Mouse (Mus musculus): Measurements from ENCODE around the gene Incenp.
"Not testable (repeated sequence)": the region's sequence is repeated elsewhere in the genome, so short reads cannot be mapped to it uniquely, and the experiment has no call there.

Incenp gene

DNA sequence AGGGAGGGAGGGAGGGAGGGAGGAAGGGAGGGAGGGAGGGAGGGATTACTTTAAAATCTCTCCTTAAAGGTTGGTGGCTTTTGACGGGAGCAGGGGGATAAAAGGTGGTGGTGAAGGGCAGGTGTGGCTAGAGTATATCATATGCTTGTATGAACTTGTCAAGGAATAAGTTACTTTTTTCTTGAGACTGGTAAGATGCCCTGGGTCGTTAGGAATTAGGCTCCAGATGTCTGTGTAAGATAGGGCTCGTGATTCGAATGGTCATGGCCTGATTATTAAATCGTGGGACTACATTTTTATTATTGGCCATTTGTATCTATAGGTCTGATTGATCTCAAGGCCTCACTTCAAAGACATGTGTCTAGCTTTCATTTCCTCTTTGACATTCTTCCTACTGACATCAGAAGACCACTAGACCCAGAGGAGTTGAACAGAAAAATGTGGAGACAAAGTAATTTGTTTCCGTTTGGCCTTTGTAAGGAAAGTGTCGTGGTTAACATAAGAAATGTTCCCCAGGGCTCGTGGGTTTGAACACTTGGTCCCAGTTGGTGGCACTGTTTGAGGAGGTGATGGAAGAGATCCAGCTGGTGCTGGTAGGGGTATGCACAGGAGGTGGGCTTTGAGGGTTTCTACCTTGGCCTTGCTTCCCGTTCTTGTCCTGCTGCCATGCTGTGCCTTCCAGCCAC lies 19.0 kb upstream of the Incenp start:
- DNase-seq = no peak

DNA sequence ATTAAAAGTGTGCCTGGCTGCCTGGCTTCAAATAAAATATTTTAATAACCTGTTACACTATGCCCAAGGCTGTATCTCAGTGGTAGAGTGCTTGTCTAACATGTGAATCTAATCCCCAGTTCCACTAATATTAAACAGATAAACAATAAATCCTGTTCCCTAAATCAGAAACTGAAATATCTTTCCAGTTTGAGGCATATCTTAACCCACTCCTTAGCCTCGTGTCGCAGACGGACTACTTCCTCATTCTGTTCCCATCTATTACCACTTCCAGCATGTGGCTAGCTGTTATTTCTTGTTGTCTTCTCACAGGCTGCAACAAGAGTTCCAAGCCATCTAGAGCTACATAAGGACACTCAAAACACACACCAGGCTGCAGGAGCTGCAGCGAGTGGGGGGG lies 18.4 kb upstream of the Incenp start:
- no peak for DNase-seq

DNA sequence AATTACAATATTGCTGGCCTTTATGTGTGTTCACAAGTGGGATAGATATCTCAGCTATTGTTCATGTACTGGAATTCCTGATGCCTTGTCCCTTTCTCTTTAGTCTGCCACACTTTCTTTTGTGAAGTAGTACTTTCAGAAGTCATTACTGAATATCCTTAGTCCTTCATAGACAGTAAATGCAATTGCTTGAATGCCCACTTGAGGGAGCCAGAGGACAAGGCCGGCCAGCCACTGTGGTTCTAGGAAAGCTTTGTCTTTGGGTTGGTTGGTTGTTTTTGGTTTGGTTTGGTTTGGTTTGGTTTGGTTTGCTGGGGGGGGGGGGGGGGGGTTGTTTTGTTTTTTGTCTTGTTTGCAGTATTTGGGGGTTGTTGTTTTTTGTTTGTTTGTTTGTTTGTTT lies 16.6 kb upstream of the Incenp start:
- DNase-seq = peak; percentile 61 to 73

DNA sequence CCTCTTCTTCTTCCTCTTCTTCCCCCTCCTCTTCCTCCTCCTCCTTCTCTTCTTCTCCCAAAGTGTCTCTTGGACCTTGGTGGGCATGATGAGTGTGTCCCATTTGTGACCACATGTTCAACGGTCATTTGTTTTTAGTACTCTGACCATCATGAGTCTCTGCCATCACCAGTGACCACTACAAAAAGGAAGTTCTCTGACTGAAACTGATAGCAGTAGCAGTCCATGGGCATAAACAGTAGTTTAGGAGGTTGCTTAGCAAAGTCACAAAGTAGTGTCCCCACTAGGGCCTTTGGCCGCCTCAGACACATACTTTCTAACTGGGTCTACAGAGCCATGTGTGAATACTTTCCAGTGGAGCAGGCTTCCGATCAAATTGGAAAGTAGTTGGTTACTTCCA lies 15.0 kb upstream of the Incenp start:
- no peak for DNase-seq

DNA sequence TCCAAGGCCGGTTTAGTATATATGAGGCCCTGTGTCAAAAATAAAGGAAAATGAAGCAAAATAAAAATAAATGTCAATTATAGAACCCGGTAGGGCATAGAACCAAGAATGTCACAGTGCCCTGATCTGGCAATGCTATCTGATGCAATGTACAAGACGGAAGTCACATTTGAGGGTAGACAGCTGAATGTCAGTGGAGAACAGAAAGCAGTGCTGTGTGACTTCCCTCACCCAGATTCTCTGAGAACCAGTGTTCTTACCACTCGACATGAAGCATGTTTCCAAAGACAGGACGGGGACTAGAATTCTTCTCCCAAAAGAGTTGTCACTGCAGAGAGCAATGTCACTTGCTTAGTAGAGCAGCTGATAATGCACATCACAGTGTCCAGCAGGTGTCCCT lies 14.4 kb upstream of the Incenp start:
- DNase-seq = no peak

DNA sequence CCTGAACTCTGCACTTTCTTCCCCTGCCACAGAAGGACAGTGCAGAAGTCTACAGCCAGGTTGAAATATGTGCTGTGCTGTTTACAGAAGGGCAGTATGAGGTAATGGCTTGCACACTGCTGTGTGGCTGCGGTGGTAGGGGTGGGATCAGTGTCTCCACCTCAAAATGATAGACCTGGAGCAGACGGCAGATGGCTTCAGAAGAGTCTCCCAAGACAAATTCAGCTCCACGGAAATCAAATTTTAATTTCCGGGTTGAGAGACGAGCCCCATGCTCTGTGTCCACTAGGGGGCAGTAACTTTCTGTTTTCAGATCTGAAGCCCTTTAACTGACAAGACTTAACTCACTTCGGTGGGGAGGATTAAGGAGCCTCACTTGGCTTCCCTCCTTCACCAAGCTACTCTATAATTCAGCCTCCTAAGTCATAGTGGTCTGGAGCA lies 12.0 kb upstream of the Incenp start:
- DNase-seq = peak; percentile 42 to 50

DNA sequence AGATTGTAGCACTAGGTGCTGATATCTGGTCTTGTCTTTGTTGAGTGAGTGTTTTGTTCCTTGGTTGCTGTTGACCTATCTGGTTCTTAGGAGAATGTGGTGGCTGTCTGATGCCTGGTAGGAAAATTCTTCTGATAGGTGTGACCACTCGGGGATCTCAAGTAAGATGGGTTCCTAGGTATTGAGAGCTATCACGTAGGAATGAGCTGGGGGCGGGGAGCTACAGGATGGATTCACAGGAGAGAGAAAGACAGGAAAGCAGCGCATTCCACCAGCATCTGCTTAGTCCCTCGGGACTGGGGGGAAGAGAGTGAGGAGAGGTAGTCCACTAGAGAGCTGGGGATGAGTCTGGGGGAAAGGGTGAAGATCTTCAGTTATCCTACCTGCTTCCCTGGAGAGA lies 10.0 kb upstream of the Incenp start:
- no peak for DNase-seq

DNA sequence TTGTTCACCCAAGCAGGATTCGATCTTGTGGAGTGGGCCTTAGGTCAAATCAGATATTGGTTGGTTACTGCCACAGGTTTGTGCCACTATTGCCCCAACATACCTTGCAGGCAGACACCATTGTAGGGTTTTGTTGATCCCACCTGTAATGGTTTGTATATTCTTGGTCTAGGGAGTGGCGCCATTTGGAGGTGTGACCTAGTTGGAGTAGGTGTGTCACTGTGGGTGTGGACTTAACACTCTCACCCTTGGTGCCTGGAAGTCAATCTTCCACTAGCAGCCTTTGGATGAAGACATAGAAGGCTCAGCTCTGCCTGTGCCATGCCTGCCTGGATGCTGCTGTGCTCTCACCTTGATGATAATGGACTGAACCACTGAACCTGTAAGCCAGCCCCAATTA lies 1.3 kb upstream of the Incenp start:
- DNase-seq = not testable (repeated sequence)

DNA sequence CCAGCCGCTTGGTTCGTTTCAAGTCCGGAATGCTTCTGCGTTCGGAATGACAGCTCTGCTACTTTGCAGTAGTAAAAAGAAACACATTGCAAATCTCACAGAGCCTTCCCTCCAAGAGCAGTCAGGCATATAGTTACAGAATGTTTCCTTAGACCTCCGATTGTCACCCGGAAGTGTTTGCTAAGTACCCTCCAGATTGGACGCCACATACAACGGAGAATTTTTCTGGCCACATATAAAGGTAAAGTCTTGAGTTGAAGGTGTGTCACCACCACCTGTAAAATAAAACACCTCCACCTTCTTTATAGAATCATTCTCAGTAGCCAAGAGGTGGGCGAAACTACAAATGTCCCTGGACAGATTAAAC lies 412 bp upstream of the Incenp start:
- DNase-seq = no peak

DNA sequence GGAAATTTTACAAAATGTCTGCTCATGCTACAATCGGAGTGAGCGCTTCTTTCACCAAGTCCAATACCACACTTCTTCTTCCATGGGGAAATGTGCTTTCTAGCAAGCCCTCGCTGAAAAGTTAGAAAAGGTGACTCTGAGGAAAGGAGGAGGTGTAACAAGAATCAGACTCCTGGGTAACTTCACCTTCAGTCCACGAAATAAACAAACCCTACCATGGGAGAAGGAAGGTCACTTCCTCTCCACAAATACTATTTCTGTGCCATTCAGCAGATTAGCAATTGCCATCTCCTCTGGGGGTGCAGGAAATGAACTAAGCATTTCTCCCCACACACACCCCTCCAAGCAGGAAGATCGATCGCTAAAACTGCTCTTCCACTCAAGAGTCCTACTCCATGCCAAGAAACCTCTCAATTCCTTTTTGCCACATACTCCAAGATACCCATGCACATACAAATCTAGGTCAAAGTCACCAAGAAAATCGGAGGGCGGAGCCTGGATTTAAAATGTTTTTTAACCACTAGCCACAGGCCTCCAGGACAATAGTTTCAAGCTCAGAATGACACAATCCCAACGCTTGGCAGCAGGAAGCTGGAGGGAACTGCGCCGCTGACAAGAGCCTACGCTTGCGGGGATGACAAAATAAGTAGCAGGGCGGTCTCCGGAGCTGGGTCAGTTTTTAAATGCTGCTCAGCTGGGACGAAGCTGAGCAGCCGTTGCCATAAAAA lies 848 bp downstream of the Incenp start:
- DNase-seq = no peak

DNA sequence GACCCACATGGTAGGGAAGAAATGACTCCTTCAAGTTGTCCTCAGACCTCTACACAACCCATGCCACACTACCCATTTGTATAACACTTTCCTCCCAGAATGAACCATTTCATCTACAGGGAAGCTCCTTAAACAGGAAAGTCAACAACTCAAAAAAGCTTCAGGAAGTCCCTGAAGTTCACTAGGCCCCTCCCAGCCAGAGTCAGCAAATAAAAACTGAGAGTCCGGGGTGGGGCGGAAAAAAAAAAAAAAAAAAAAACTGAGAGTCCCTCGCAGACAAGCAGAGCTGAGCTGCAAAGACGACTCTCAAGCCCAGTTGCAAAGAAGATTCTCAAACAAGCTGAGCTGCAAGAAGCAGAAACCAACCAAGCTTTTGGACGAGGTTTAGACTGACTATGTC lies 3.3 kb downstream of the Incenp start:
- DNase-seq = no peak

DNA sequence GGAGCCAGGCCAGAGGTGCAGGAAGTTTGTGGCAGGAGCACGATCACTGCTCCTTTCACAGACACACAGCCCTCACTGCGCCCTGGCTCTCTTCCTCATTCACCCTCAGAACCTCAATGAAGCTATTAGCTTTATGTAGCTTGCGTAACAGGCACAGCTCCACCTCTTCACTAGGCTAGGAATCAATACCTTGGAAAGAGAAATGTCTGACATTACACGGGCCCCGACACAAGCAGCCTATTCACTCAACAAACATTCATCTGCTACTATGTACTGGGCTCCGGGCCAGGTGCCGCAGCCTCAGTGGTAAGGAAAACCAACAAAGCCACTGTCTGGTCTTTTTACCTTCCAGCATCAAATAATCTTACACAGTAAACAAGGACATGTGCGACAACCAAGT lies 12.6 kb downstream of the Incenp start:
- no peak for DNase-seq

DNA sequence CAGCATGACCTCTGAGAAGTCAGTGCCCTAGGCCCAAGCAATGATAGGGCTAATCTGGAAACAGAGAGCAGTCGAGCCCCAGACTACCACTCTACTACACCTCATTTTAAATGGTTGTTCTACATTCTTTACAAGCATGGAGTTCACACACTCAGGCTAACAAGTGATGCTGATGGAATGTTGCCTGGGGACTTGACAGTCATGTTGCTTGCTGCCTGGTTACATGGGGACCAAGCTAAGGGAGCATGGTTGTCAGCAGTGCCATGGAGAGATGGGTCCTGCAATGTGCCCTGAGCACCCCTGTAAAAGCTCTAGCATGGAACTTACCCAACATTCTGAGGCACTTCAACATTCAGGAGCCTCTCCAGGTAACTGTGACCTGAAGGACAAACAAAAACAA lies 13.0 kb downstream of the Incenp start:
- DNase-seq = no peak

DNA sequence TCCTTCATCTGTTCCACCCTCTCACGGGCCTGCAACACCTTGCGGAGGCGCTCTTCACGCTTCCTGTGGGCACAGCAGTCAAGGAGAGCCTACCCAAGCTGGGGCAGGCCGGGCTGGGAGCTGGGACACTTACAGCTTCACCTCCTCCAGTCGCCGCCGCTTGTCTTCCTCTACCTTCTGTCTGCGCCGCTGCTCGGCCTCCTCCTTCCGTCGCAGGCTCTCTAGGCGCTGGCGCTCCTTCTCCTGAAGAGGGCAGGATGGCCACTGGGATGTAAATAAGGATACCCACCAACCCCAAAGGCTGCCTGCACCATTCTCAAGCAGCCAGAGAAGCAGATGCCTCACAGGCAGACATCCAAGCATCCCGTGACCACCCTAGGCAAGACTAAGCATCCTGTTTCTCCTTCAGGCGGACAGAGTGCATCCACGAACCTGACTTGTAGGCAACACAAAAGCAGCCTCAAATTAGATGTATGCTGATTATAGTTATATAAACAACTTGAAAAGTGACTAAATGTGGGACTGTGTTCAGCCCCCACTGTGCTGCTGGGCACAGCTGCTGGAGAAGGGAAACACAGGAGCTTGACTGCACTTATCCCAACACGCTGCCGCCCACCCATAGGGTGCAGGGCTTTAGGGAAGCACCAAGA lies 21.0 kb downstream of the Incenp start:
- no peak for DNase-seq

DNA sequence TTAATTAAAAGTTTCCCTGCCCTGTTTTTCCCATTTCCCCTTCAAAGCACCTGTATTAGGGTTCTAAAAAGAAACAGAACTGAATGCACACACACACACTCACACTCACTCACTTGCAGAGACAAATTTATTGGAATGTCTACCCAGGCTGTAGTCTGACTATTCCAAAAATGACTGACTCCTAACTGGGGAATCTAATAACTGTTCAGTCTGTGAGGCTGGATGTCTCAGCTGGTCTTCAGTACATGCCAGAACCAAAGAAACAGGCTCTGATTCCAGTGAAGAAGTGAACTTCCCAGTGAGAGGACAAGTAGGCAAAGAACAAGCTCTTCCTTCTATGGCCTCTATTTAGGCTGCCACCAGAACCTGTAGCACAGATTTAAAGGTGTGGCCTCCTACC lies 33.9 kb downstream of the Incenp start:
- DNase-seq = no peak

DNA sequence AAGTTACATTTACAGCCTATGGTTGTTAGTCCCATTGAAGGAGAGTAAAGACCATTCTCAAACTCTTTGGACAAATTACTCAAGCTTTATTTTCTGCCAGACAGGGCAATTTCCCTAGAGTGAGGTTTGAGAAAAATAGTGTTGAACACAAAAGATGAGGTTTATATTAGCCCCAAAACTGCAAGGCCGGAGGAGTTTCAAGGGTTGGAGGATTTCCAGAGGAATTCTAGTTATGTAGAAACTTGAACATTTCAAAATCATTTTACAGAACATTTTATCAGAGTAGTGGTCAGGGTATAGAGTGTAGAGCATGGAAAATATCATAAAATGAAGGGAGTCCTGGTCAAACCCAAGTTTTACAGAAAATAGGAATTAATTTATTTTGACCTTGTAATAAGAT lies 34.5 kb downstream of the Incenp start:
- DNase-seq = no peak

DNA sequence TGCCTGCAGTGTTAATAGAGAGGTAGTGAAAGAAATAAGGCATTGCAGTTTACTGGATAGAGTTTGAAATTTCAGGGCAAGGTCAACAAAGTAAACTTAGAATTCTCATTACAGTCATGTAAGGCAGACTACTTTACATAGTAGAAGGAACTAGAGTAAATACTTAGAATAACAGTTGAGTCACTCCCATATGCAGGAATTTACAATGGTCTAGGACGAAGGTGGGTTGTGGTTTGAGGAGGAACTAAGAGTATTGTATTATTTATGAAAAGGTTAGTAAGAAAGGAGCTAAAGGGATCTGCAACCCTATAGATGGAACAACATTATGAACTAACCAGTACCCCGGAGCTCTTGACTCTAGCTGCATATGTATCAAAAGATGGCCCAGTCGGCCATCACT lies 38.5 kb downstream of the Incenp start:
- not testable (repeated sequence) for DNase-seq

DNA sequence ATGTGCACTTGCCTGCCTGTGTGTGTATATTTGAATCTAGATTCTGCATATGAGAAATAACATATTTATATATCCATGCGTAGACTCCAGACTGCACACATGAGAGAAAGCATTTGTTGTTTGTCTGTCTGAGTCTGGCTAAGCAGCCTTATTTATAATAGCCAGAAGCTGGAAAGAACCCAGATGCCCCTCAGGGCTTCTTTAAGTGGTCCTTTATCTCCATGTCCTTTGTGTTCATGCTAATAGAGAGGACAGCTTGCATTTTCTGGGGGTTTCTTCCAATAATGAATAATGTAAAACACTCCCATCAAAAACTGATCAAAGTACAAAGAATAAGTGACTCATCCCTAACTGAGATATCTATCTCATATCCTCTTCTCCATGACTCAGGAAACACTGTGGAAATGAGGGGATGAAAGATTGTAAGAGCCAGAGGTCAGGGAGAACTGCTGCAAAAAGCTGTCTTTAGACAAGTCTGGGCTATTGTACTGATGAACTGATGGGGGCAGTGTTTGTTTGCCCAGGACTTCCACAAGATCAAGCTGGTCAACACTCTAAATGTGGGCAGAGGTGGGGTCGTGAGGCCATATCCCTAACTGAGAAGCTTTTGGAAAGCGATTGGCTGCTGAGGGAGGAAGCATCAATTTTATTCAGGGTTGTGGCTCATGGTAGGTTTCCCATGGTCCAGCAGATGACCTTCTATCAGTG lies 49.8 kb downstream of the Incenp start:
- not testable (repeated sequence) for DNase-seq

DNA sequence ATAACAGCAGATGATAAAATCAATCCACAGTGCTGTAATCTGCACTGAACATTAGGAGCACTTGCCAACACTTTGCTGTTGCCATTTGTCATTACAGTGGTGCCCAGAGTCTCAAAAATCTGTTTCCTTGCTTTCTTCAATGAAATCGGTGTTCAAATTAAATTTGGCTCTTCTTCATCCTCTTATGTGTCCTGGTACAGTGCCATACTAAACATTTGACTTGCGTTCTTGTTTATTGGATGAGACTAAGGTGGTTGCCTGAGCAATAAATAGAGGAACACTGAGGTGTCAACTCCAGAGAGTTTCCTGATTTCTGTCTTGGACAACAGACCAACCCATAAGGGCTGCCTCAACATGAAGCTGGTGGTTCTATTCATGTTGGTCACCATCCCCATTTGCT lies 52.1 kb downstream of the Incenp start, which contains the start of gene Scgb2a2:
Scgb2a2 (plus strand) TSS at position 301 of the 400 bp plus-strand sequence.
- no peak for DNase-seq

DNA sequence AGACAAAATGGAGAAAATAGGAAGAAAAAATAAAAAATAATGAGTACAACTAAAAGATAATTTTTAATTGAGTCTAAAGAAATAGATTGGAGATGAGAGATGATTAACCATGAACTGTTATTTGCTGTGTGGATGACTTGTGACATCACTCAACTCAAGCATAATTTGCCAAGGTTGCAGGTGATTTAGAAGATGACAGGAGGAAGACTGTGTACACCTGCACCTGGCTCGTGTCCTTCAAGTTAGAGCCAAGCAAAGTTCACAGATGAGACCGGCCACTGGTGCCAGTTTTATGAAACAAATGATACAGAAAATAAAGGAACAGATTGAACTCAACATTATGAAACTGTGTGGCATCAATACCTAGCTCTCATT lies 62.0 kb downstream of the Incenp start:
- DNase-seq = no peak

DNA sequence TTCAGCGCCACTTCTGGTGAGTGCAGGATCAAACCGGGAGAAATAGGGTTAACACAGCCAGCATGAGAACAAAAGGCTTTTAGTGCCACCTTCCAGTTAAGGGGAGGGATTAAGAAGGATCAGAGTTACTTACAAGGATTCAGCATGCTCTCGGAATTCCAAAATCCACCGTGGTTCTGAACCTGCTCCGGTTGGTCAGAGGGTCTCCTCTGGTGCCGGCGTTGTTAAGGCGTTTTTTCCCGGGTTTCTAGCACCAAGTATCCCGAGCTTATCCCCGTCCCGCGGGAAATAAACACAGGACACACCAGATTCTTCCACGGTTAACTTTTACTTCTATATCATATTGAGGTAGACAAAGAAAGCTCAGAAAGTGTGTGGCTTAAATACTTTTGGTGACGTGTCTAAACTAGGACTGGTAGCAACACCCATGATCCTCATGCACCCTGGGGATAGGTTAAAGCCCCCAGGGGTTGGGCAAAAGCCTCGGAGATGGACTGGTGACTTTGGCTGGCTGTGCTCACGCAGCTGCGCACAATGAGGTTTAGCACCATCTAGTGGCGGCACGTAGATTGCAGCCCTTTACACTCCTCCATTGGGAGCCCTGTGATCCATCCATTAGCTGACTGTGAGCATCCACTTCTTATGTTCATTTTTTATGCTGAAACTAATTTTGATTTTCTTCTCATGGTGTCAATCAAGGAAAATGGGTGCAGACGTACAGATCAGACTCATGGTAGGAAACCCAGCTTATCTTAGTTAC lies 62.6 kb downstream of the Incenp start:
- DNase-seq = peak; percentile 30 to 37

All from thymus, postnatal 36 days (tissue).